Mouse (Mus musculus): ENCODE results near the gene Fgfr3.

Gene Fgfr3

GRCm38 (mm10) chr5:33721541-33722265, at the start of gene Fgfr3:
TSS of gene Fgfr3 (plus strand) at chr5:33721674.
- no peak for DNase-seq (ENCODE audit: low read depth, low spot score)

DNA sequence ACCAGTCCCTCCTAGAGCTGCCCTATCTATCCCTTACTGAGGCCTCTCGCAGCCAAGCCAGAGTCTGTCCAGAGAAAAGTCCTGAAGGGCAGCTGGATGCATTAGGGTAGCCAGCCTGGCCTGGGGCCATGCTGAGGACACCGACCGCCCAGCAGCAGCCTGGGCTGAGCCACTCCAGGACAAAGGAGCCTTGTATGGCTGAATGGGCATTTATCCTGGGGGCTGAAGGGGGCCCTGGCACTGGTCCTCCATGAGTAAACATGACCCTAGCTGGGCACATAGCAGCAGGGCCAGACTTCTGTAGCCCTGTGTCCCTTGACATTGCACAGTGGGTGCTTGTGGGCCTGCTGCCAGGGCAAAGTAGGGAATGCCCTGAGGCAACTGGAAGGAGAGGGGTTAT, 47.0 kb upstream of the Fgfr3 start:
- no peak for DNase-seq (ENCODE audit: low read depth, low spot score)

DNA sequence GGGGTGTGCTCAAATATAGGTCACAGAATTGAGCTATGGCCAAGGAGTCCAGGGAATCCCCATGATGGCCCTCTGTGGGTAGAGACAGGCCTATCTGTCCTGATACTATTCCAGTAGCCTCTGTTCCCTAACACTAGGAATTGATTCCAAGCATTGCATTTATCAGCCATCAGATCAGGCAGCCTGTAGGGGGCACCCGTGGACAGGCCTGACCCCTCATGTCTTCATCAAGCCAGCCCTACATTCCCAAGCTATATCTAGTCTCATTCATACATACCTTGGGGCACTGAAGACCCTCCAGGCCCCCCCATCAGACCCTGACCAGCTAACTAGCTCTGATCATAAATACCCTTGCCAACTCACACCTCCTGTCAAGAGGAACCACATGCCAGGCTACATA, 45.5 kb upstream of the Fgfr3 start:
- DNase-seq (ENCODE audit: low read depth, low spot score), result no peak

GRCm38 (mm10) chr5:33678244-33678643, 43.2 kb upstream of the Fgfr3 start:
- no peak for DNase-seq (ENCODE audit: low read depth, low spot score)

DNA sequence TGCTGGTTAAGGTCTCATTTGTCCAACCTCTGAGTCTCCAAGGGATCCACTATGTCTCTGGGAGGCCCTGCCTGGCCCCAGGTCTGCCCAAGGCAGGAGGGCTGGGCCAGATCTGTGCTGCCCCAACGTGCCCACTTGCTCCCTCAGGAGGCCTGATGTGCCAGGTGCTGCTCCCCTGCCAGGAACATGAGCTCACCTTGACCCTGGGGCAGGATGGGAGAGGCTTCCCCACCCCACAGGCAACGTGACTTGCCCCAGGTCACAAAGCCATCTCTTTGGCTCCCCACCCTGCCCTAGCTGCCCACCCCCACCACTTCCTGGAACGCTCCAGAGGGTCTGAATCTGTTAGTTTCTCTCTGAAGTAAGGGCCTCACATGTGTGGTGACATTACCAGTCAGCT, 40.4 kb upstream of the Fgfr3 start:
- DNase-seq (ENCODE audit: low read depth, low spot score), result no peak

DNA sequence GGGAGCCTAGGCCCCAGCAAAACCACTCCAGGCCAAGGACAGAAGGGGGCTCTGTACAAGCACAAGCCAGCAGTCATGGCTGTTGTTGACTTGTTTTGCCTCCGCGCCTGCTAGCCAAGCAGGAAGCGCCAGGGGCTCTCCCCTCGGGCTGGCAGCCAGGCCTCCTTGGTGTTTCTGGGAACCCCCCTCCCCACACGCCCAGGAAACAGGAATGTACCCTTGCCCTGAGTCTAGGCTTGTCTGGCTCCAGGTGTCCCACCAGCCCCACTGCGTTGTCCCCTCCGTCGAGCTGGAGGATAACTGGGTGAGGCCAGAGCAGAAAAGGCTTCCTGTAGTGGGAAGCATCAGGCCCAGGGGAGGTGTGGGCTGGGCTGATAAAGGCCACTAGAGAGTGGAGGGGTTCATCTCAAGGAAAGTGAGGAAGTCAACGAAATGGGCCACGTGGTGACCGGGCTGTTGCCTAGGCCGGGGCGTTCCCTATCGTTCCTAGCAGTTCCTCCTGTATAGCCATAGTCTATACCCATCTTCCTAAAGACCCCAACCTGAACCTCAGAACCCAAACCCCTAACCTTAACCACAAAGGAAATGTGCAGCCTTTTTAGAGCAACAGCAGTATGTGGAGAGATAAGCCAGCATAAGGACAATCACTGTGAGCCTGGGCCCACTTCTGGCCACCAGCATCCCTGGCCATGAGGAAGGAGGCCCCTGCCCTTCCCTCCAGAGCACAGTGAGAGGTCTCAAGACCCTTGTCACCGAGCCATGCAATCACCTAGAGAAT, 39.7 kb upstream of the Fgfr3 start:
- no peak for DNase-seq (ENCODE audit: low read depth, low spot score)

GRCm38 (mm10) chr5:33682963-33683362, 38.5 kb upstream of the Fgfr3 start:
- no peak for DNase-seq (ENCODE audit: low read depth, low spot score)

DNA sequence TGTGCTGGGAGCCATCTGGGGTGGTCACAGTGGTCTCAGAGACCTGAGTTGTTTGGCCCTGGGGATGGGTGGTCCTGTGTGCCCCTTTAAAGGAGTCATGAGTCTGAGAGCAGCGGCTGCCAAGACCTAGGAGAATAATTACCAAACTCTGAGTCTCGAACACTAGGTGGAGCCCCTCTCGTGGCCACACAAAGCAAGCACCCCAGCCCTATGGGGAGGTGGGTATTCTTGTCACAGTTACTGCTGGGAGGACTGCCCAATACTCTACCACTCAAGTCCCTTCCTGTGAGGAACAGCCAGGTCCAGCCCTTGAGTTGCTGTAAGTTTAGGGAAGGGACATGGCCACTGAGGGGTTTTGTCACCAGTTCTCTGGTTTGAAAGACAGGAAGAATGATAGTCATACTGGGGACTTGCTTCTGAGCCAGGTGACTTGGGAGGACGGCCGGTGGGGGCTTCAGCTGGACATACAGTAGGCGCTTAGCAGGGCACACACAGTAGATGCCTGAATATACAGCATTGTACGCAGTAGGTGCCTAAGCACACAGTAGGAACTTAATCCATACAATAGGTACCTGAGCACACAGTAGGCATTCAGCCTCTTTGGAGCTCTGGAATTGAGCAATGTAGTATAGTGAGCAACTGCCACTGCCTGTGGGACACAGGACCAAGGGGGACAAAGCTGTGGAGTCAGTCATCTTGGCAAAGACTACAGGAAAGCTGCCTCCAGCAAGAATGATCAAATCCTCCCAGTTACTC, 37.4 kb upstream of the Fgfr3 start:
- DNase-seq (ENCODE audit: low read depth, low spot score), result no peak

DNA sequence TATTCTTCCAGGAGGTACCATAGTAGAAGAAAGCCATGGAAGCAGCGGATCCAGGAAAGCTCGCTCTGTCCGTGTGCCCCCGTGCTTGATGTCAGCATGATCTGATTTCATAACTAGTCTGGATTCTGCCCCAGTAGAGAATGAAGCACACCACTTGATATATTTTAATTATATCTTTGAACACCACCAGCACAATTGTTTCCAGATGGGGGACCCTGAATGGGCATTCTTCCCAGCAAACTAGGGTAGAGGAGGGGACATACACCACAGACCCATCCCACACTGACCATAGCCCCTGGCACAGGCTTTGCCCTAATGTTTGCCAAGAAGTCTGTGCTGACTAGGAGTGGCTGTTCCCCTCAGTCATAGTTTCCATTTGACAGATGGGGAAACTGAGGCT, 36.5 kb upstream of the Fgfr3 start:
- no peak for DNase-seq (ENCODE audit: low read depth, low spot score)

DNA sequence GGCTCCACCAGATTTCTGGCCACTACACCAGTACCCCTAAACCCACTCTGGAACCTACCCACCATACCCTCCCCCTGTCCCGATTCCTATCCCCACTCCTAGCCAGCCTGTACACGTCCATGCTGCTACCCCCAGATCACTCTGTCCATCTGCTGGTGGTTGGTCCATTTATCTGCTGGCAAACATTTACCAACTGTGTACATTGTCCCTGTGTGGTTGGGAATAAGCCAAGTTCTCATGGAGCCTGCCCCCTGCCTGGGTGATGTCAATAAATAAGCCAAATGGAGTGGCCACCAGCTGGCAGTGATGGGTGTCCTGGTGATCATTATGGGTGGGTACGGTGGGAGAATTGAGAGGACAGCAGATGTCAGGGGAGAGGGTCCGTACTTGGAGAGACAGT, 34.3 kb upstream of the Fgfr3 start:
- no peak for DNase-seq (ENCODE audit: low read depth, low spot score)

DNA sequence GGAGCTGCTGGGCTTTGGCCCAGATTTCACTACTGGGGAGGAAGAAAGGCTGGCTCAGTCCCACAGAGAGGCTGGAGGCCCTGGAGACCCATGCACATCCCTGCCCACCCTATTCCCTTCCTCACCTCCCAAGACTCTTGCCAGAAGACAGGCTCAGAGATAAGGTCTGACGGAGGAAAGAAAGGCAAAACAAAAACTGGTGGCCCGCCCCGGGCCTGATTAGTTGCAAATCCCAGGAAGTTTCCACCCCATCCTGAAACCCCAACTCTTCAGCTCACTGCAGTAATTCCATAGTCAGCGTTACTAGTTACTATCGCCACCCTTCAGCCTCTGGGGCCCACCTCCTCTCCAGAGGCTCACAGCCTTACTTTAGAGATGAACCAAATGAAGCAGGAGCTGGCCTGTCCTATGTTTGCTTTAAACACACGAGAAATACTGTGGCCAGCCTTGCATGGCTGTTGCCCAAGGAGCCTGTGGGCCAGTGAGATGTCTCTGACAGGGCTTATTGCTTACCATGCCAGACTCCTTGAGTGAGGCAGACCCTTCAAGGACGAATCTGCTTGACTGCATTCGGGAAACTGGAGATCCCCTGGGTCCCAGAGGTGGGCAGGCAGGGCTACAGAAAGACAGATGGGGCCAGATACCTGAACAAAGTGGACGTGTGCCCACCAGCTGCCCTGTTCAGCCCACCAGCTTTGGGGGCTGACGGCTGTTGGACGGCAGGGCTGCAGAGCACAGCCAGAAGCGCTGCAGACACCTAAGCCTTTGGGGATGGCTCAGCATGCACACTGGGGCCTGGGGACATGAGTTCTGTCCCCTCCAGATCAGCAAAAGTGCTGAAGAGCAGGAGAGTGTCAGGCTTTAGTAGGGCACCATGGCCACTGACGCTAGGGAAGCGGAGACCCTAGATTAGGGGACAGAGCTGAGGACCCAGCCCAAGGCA, 32.9 kb upstream of the Fgfr3 start:
- no peak for DNase-seq (ENCODE audit: low read depth, low spot score)

DNA sequence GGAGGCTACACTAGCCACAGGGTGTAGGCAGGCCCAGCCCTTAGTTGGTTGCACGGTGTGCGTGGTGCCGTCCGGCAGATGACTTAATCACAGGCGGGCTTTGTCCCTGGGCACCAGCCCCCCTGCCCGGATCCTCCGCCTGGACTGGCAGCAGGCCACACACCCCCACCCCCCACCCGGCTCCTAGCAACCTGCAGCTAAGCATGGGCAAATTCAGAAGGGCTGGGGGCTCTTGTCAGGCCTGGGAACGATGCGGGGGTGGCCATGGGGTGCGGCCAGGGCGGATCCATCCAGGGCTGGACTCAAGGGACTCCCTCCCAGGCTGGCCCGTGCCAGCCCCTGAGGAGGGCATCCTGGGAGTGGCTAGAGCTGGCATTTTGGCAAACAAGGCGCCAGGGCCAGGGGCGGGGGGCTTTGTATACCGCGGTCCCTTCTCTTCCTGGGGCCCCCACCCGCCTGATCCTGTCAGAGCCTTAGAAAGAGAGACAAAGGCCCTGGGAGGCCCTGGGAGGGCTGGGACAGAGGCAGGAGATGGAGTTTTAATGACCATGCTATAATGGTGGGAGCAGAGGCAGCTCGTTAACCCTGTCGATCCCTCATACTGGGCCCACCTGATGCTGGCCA, 32.1 kb upstream of the Fgfr3 start:
- no peak for DNase-seq (ENCODE audit: low read depth, low spot score)

GRCm38 (mm10) chr5:33689852-33690645, 31.4 kb upstream of the Fgfr3 start:
- DNase-seq (ENCODE audit: low read depth, low spot score), result no peak

- DNase-seq (ENCODE audit: low read depth, low spot score), result no peak
Observed at GRCm38 (mm10) chr5:33692393-33692792, 29.1 kb upstream of the Fgfr3 start.

DNA sequence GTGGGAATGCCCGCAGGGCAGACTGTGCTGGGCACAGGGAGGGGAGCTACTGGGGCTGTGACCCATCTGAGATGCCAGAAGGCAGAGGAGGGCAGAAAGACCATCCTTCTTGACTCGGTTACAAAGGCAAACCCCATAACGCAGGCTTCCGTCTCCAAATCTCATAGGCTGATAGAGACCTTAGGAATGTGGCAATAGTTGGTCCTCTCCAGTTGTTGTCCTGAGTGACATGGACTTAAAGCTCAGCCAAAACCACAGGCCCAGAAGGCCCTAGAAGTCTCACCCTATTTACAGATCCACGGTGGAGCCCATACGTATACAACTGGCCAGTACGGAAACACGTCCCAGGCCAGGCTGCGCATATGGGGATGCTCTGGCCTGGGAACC, 27.0 kb upstream of the Fgfr3 start:
- no peak for DNase-seq (ENCODE audit: low read depth, low spot score)

GRCm38 (mm10) chr5:33694848-33695717, 26.4 kb upstream of the Fgfr3 start:
- DNase-seq (ENCODE audit: low read depth, low spot score), result no peak

DNA sequence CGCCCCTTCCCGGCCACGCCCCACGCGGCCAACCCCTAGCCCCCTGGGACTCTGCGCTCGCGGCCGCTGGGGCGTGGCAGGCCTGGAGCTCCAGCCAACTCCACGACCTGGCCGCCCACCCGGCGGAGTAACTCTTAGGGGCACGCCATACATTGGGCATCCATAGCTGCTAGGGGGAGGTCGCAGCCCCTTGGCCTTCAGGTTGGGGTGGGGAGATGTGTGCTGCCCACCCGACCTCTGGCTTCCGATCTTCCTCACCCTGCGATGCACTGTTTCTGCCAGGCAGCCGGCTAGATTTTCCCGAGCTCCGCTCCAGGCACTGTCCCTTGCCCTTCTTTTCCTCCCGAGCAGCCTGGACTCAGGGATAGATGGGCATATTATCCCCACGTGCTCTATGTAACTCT, 25.8 kb upstream of the Fgfr3 start:
- DNase-seq (ENCODE audit: low read depth, low spot score), result no peak

- no peak for DNase-seq (ENCODE audit: low read depth, low spot score)
Observed at GRCm38 (mm10) chr5:33696430-33696829, 25.0 kb upstream of the Fgfr3 start.

DNA sequence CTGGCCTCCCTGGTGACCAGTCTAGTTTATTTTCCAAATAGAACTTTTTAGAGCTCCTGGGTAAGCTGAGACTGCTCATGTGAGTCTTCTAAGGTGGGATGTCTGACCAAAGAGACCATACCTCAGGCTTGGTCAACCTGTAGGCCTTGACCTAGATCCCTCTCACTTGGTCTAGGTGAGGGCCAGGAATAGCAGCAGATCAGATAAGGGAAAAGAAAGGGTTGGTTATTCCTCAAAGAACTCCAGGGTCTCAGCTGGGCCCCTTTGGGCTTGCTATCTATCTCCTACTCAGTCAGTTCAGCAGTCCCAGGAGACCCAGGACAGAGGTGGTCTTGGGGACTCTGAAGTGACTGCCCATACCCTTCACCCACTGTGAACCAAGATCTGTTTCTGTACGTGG, 23.9 kb upstream of the Fgfr3 start:
- DNase-seq (ENCODE audit: low read depth, low spot score), result no peak
